Mouse (Mus musculus) bone marrow, adult 2 months (tissue): ENCODE measurements around the gene Bicd2.

ENCODE experiments used
- CTCF ChIP-seq: fragments of 200-500 bp; IDR thresholded peaks from 2 replicates; pipeline ENCODE4 v1.5.1; 2011; ENCODE audit warnings: low read length, control low read depth; ENCODE audit not compliant: control insufficient read depth, insufficient read depth
- POLR2A ChIP-seq: fragments of 200-500 bp; IDR thresholded peaks from 2 replicates; pipeline ENCODE4 v1.6.1; 2011; ENCODE audit warnings: low read depth, mild to moderate bottlenecking, control low read depth, low read length, borderline replicate concordance; ENCODE audit not compliant: control insufficient read depth

GRCm38 (mm10) chr13:49291949-49292348 is 49.4 kb upstream of the Bicd2 start:
- TF ChIP-seq CTCF: no peak
- TF ChIP-seq POLR2A: no peak
